Mouse (Mus musculus): Measurements from ENCODE around the gene Syce1. TPM values are rescaled to one million over a fixed set of nuclear protein-coding genes. Genes with fewer than 3 reads are reported as not detected.
"Not testable (repeated sequence)": the region's sequence is repeated elsewhere in the genome, so short reads cannot be mapped to it uniquely, and the experiment has no call there.

Gene Syce1
- total RNA-seq, 2 experiments from 2014 or later = not detected

DNA sequence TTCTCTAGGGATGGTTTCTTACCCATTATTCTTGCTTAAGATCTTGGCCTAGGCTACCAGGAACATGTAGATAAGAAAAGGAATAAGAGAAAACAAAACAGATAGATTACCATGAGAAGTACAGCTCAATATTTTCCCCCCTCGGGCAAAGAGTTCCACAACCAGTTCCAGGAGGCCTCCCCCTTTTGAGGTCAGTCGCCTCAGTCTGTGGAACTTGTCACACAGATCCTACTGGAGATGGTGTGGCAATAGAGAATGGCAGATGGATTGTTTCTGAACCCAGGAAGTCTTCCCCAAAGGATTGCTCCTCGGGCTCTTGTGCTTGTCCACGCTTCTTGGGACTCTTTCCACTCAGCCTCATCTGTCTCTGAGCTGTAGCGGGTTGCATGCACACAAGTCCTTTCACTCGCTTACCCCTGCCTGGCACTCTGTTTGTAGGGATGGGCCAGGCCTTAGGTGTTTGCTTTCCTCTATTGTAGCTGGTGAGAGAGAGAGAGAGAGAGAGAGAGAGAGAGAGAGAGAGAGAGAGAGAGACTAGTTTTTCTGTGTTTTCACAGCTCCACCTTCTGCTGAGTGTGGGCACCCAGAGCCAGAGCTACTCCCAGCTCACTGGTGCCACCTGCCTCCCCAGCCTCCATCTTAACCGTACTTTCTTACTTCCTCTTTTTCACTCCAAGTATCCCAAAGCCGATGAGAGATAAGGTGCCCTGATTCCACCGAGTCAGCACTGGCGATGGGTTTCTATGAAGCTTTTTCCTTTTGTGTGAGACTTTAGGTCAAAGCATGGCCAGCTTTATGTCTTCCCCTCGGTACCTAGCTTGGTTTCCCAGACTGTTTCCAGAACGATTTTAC, 21.5 kb downstream of the Syce1 start:
- DNase-seq = peak in 1 of 2 experiments; percentile 15

DNA sequence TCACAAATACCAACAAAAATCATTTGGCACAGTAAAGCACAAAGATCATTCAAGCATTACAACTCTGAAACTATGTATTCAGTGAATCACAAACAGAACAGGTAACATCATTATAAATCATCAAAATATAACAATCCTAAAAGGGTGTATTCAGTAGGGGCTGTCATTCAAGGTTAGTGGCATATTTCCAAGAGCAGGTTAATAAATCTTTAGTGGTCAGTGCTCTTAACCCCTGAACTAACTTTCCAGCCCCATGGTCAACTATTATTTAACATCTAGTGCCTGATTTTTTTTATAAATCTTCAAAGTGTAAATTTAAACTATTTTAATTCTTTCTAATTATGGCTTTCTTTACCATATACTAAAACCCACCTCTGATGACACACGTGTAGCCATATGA, 22.3 kb downstream of the Syce1 start:
- DNase-seq = not testable (repeated sequence)

DNA sequence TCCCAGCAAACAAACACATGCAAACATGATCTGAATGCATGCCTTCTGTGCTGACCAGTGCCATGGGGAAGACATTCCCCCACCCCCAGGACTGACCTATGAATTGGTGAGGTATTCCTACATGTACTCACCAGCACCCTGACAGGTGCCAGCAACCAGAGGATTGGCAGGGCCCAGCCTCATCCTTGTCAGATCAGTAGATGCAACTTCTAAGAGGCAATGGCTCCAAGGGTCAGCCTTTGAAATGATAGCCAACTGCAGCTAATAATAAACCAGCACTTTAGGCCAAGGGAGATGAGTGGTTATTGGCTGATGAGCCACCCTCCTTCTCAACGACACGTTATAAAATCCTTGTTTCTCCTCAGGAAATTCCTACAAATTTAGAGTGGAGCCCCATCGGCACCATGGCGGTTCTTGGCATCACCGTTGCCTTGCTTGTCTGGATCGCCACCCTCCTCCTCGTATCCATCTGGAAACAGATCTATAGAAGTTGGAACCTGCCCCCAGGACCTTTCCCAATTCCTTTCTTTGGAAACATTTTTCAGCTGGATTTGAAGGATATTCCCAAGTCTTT, 24.1 kb downstream of the Syce1 start, which contains the start of gene Cyp2e1:
Gene Cyp2e1, plus strand, starts transcription at position 293 of the 574 bp plus-strand sequence.
- DNase-seq = no peak

DNA sequence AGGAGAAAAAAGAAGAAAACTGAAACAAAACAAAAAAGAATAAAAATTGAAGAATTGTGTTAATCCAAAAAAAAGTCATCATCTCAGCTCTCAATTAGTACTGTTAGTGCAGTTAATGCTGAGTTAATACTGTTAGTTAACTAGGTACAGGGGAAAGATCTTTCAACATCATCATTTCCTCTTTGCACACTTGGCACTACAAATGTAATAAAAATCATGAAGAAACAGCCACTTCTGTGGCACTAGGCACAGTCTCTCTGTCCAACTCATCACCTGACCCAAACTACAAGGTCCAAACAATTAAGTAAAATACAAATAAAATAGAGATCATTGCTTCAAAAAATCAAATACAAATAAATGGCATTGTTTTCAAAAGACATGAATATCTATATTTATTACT, 27.0 kb downstream of the Syce1 start:
- DNase-seq = no peak

DNA sequence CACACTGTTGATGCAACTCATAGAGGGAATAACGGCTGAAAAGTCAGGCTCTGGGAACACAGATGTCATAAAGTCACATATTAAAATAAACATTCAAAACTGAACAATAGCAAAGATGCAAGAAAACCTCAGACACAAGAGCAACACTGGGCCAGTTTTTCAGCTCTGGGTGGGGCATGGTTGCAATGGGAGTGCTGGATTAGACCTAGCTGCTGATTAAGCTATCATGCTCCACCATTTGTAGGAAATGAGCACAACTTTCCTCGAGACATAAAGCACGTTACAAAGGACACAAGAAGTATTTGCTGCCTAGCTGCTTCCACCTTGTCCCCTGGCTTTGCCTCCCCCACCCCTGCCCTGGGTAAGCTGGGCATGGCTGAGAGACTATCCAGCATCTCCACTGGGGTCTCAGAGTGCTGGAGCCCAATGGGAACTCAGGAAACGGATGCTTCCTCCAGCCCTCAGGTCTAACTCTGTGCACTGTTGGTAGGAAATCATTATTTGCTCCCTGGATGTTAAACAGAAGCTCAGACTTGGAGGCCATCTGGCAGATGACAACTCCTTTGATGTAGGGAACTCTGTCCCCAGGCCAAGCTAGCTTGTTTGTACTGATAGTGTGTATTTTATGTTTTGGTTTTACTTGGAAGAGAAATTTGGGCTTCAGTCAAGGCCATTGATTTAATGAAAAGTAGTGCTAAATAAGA, 31.3 kb downstream of the Syce1 start:
- peak; percentile 15 to 43 for DNase-seq

DNA sequence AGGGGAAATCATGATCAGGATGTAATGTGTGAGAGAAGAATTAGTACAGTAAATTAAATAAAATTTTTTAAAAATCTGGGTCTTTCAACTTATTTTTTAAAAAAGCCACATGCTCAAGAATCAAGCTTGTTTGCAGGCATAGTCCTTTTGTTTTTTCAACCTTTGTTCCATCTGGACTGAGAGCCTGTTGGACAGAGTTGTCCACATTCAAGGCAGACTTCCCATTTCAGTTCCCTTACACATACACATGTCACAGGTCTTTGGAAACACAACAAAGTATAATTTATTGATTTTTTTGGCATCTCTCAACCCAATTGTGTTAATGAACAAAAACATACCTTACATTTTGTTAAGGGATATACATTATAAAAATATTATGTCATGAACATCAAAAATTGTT, 33.1 kb downstream of the Syce1 start:
- DNase-seq = no peak

DNA sequence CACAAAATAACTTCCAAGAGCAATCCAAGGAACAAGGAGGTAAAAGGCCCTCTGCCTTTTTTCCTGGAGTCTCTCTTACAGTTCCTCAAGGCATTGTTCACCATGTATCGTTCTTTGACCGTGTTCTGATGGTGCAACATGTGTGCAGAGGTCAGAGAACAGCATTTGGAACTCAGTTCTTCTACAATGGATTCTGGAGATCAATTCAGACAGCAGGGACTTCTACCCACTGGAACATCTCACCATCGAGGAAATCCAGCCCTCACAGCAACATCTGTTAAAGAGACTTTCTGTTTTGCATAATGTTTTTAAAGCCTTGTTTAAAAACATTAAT, 38.9 kb downstream of the Syce1 start:
- no peak for DNase-seq

DNA sequence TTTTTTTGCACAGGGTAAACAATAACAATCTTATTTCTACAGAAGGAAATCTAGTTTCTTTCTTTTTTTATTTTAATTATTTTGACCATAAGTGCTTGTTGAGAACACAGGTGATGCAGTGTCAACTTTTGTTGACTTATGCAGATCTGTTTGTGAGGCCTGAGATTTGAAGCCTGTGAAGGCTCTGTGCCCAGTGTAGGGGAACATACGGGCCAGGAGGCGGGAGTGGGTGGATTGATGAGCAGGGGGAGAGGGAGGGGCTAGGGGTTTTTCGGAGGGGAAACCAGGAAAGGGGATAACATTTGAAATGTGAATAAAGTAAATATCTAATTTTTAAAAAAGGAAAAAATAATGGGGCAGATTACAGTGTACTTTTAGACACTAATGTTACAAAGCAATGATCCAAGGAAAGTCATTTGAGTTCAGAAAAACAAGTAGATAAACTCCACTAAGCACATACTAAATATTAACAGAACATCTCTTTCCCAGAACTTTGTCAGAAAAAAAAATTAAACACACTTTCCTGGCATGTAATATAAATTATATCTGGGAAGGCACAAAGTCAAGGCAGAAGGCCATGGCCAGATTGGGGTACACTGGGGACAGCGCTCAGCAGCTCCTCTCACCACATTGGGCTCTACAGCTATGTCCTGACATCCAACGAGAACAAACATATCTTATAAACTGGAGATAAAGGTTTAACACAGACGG, 39.4 kb downstream of the Syce1 start:
- peak in 1 of 2 experiments; percentile 26 for DNase-seq

DNA sequence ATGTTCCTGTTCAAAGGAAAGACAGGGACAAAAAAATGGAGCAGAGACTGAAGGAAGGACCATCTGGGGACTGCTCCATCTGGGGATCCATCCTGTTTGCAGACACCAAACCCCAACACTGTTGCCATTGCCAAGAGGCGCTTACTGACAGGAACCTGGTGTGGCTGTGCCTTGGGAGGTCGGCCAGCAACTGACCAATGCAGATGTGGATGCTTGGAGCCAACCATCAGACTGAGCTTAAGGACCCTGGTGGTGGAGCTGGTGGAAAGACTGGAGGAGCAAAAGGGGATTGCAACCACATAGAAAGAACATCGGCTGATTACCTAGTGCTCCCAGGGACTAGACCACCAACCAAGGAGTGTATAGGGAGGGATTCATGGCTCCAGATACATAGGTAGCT, 40.2 kb downstream of the Syce1 start:
- no peak for DNase-seq

DNA sequence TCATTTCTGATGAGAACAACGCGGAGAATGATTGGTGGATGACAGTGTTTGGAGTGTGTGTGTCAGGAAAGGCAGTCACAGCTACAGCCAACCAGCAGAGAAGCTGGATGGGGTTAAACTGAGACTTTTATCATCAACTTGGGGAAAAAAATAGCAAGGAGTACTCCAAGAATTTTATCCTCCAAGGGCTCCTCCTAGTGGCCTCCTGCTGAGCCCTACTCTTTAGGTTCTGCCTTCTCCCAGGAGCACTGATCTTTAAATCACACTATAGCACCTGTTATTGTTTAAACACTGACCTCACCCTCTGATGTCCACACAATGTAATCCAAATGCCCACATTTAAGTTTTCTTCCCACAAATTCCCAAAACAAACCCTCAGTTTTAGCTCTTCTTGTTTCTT, 54.5 kb downstream of the Syce1 start:
- no peak for DNase-seq

Other genes starting within 250 kb of the Syce1 start
- gene Olfr538, start 220.0 kb downstream of the Syce1 start, total RNA-seq (2021) = not detected
- gene Olfr46, start 186.6 kb downstream of the Syce1 start, total RNA-seq (2021) = not detected
- not detected for gene Olfr61, start 158.9 kb downstream of the Syce1 start, total RNA-seq (2021)
- not detected for gene Olfr53, start 141.4 kb downstream of the Syce1 start, total RNA-seq (2021)
- gene Olfr539, start 127.9 kb downstream of the Syce1 start, total RNA-seq (2021) = not detected
- not detected for gene Olfr45, start 105.9 kb downstream of the Syce1 start, total RNA-seq (2021)
- not detected for gene Olfr541, start 90.6 kb downstream of the Syce1 start, total RNA-seq (2021)
- gene Cyp2e1, start 24.1 kb downstream of the Syce1 start, total RNA-seq (2021) = 10 to 100 TPM in 1 of 2 experiments, 1 to 10 TPM in 1; 6.0 to 49.3 TPM
- under 1 TPM; 0.20 to 0.41 TPM for gene Zfp941, start 34.3 kb upstream of the Syce1 start, total RNA-seq (2021)
- 1 to 10 TPM in 1 of 2 experiments, under 1 TPM in 1; 0.77 to 2.4 TPM for gene Urah, start 47.2 kb upstream of the Syce1 start, total RNA-seq (2021)
- 10 to 100 TPM; 30.5 to 32.9 TPM for gene Scgb1c1, start 57.7 kb upstream of the Syce1 start, total RNA-seq (2021)
- gene Odf3, start 60.0 kb upstream of the Syce1 start, total RNA-seq (2021) = not detected
- not detected for gene Gm45785, start 68.5 kb upstream of the Syce1 start, total RNA-seq (2021)
- 10 to 100 TPM; 18.4 to 21.2 TPM for gene Ric8a, start 69.1 kb upstream of the Syce1 start, total RNA-seq (2021)
- gene Bet1l, start 69.7 kb upstream of the Syce1 start, total RNA-seq (2021) = 1 to 10 TPM; 9.2 TPM
- gene Psmd13, start 94.1 kb upstream of the Syce1 start, total RNA-seq (2021) = 10 to 100 TPM; 76.5 to 84.0 TPM
- 10 to 100 TPM; 61.9 to 69.3 TPM for gene Sirt3, start 94.5 kb upstream of the Syce1 start, total RNA-seq (2021)
- 1,000 to 10,000 TPM; 3,201 to 3,214 TPM for gene Cox8b, start 112.6 kb upstream of the Syce1 start, total RNA-seq (2021)
- not detected for gene Nlrp6, start 133.1 kb upstream of the Syce1 start, total RNA-seq (2021)
- gene Pgghg, start 153.5 kb upstream of the Syce1 start, total RNA-seq (2021) = 1 to 10 TPM; 3.5 to 4.3 TPM
- under 1 TPM in 1 of 2 experiments, not detected in 1; 0.46 TPM for gene Ifitm5, start 162.4 kb upstream of the Syce1 start, total RNA-seq (2021)
- gene Gm45717, start 168.1 kb upstream of the Syce1 start, total RNA-seq (2021) = not detected
- 10 to 100 TPM; 98.8 to 99.4 TPM for gene Ifitm2, start 168.1 kb upstream of the Syce1 start, total RNA-seq (2021)
- 1 to 10 TPM; 2.6 to 8.3 TPM for gene Ifitm1, start 179.4 kb upstream of the Syce1 start, total RNA-seq (2021)
- 100 to 1,000 TPM in 1 of 2 experiments, 10 to 100 TPM in 1; 94.8 to 129 TPM for gene Ifitm3, start 222.9 kb upstream of the Syce1 start, total RNA-seq (2021)
- gene Ifitm6, start 230.1 kb upstream of the Syce1 start, total RNA-seq (2021) = not detected
- not detected for gene Gm17387, start 241.3 kb upstream of the Syce1 start, total RNA-seq (2021)

All from heart, adult 18-20 months (tissue).